Mouse (Mus musculus) CH12.LX (cell line): Measurements from ENCODE around the gene Rab23.

Experiments
- CTCF ChIP-seq, 2 experiments: IDR thresholded peaks in 1 of 2; conservative IDR thresholded peaks in 1 of 2; 2 replicates each; pipeline ENCODE4 v1.5.1; 2011 to 2012; ENCODE audit warnings: low read depth in 2 of 2, low read length in 2 of 2, improper control_type of control experiment in 1 of 2, inconsistent platforms in 1 of 2, mild to moderate bottlenecking in 1 of 2, moderate library complexity in 1 of 2
- ELF1 ChIP-seq: IDR thresholded peaks from 2 replicates; pipeline ENCODE4 v1.6.1; 2014; ENCODE audit warnings: low read depth, mild to moderate bottlenecking, inconsistent platforms, low read length, improper control_type of control experiment
- EP300 ChIP-seq: IDR thresholded peaks from 2 replicates; pipeline ENCODE4 v1.6.1; 2011; ENCODE audit warnings: low read length, improper control_type of control experiment
- ETS1 ChIP-seq: conservative IDR thresholded peaks from 2 replicates; pipeline ENCODE4 v1.6.1; 2012; ENCODE audit warnings: low read depth, mild to moderate bottlenecking, inconsistent platforms, low read length, improper control_type of control experiment, moderate library complexity
- HCFC1 ChIP-seq: IDR thresholded peaks from 2 replicates; pipeline ENCODE4 v1.6.1; 2012; ENCODE audit warnings: low read depth, mild to moderate bottlenecking, inconsistent platforms, low read length, improper control_type of control experiment
- MXI1 ChIP-seq: IDR thresholded peaks from 2 replicates; pipeline ENCODE4 v1.6.1; 2011; ENCODE audit warnings: mild to moderate bottlenecking, low read depth, low read length, improper control_type of control experiment
- POLR2A ChIP-seq: IDR thresholded peaks from 2 replicates; pipeline ENCODE4 v1.6.1; 2011; ENCODE audit warnings: low read depth, mild to moderate bottlenecking, improper control_type of control experiment, low read length
- RAD21 ChIP-seq: IDR thresholded peaks from 2 replicates; pipeline ENCODE4 v1.6.1; 2011; ENCODE audit warnings: low read depth, mild to moderate bottlenecking, low read length, improper control_type of control experiment, moderate library complexity

GRCm38 (mm10) chr1:33696016-33696415 is 23.7 kb upstream of the Rab23 start:
- TF ChIP-seq CTCF (conservative IDR thresholded peaks at IDR 0.05 in 1 of 2, IDR thresholded peaks at IDR 0.05 in 1 of 2; ENCODE audit: low read depth in 2 of 2, low read length in 2 of 2) (no peak), RAD21 (no peak), ETS1 (no peak), MXI1 (no peak), POLR2A (no peak), ELF1 (no peak), EP300 (no peak), HCFC1 (no peak)
